Mouse (Mus musculus): ENCODE results near the gene Taf3.

DNA sequence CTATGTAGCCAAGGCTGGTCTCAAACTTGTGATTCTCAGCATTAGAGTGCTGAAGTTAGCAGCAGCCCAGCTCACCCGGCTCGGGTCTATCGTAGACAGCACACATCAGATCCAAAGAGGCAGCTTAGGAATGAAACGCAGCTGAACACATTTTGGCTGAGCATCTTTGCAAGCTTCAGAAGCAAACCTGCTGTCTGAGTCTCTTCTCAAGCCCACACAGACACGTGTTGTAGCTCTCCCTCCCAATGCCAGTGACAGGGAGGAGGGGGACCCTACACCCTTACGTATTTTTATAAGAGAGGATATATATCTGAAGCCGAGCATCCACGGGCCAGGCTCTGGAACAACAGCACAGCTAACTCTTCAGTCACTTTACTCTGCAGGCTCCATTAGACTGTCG, 130.8 kb downstream of the Taf3 start:
- TF ChIP-seq POLR2A (IDR thresholded peaks at IDR 0.05; ENCODE audit: borderline replicate concordance, insufficient read depth, low read length) (no peak), CTCF (IDR thresholded peaks at IDR 0.05; ENCODE audit: borderline replicate concordance, insufficient read depth, low read depth, low read length) (no peak)

Data from cerebellum, adult 2 months (tissue).